Mouse (Mus musculus): ENCODE measurements at regions not wholly inside any gene's neighbourhood (a gene's known extent, or its start where the extent isn't known, plus 50 kb on each side); places are given as distances from the start of the nearest gene placed in this dataset.

DNA sequence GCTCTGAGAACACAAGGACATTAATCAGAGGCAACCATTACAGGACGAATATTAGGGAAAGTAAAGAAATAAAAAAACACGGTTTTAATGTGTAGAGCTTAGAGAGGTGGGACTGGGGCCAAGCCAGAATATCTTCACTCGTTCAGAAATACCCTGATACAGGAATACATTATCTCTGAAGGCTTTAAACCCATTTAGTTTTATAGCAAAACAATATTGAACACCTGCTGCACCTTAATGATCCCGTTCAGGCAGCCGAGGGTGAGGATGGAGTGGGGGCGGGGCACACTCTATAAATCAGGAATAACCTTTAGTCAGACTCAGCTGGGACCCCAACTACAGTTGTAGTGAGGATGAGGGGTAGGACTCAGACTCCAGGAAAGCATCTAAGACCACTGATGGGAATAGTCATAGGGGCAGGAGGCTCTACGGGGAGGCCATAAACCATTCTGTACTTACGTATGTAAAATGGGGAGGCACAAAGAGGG is 508.0 kb upstream of the Adam5 start:
- no peaks in the 10 kb centered on the region for H3K79me2 ChIP-seq (replicated peaks; ENCODE audit: control insufficient read depth, extremely low read depth, insufficient read depth, poor library complexity, severe bottlenecking)
- H3K4me3 ChIP-seq (replicated peaks in 1 of 3; ENCODE audit: low read depth in 2 of 3, low read length in 2 of 3, poor library complexity in 1 of 3), result no peak overlapping the region
- no peak overlapping the region for H3K4me2 ChIP-seq (ENCODE audit: insufficient read depth, low read depth, poor library complexity, severe bottlenecking)
- dilution Hi-C loops (cut with MboI; ENCODE audit: extremely low pct_ligation_motif_present, extremely low pct_unique_long_range_greater_than_20kb, low sequenced_read_pairs) (no loop called here), in situ Hi-C loops (cut with MboI; ENCODE audit: low pct_ligation_motif_present, low pct_unique_long_range_greater_than_20kb, low sequenced_read_pairs) (no loop called here)
- H3K36me3 ChIP-seq (replicated peaks in 1 of 2; ENCODE audit: control insufficient read depth in 1 of 2, insufficient read depth in 1 of 2, low read length in 1 of 2), result no peaks in the 10 kb centered on the region
- H3K9ac ChIP-seq (ENCODE audit: insufficient read depth, low read depth), result no peak overlapping the region
- peaks cover 0 to 26% of the 10 kb centered on the region in 2 experiments; a peak in 2 of 4 replicates for H3K4me1 ChIP-seq (ENCODE audit: control insufficient read depth in 1 of 2, insufficient read depth in 2 of 2)
- no peaks in the 10 kb centered on the region for H3K27me3 ChIP-seq (replicated peaks)
- DNase-seq (ENCODE audit: extremely low read depth), result no peak
- no peak for TF ChIP-seq MAFK (IDR thresholded peaks at IDR 0.05; ENCODE audit: insufficient replicate concordance, low read length)
- TF ChIP-seq SIN3A (IDR thresholded peaks at IDR 0.05; ENCODE audit: low read length), result no peak
- no peak for TF ChIP-seq CHD1 (IDR thresholded peaks at IDR 0.05; ENCODE audit: low read depth, low read length)
- TF ChIP-seq ZNF384 (IDR thresholded peaks at IDR 0.05; ENCODE audit: low read depth, low read length), result no peak
- TF ChIP-seq BHLHE40 (IDR thresholded peaks at IDR 0.05; ENCODE audit: low read depth, low read length), result no peak
- no peak for TF ChIP-seq MAX (IDR thresholded peaks at IDR 0.05; ENCODE audit: low read length)
- no peak for TF ChIP-seq IRF4 (IDR thresholded peaks at IDR 0.05; ENCODE audit: low read depth, low read length)
- peaks cover 2% of the 10 kb centered on the region for H3K9me3 ChIP-seq (replicated peaks; ENCODE audit: low read length)
- no peak overlapping the region for H3K27ac ChIP-seq (ENCODE audit: insufficient read depth, low read depth)

DNA sequence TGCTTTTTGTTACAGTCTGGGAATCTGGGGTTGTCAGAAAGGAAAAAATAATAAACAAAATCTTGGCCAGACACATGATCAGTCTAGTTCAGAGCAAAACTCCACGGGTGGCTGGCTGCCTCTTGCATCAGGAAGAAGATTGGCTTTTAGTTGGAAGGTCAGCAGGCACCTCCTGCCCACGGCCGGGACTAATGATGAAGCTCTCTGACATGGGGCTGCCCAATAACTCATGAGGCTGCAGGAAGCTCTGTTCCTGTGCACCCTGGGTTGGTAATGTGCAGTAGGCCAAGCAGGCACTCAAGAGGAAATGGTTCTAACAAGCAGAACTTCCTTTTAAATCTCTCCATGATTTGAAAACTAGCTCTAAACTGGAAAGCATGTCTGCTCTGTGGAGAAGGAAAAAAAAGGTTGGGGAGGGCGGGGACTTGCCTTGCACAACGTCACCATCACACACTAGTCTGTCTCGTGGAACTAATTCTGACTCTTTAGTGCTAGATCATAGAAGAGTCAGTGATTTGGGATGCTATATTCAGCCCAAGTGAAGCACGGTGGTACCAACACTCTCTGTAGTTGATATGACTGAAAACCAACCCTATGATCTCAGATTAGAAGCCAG is 507.1 kb upstream of the Adam5 start:
- Histone ChIP-seq H3K79me2 (replicated peaks; ENCODE audit: control insufficient read depth, extremely low read depth, insufficient read depth, poor library complexity, severe bottlenecking) (no peaks in the 10 kb centered on the region), H3K27ac (ENCODE audit: insufficient read depth, low read depth) (no peak overlapping the region), H3K4me2 (ENCODE audit: insufficient read depth, low read depth, poor library complexity, severe bottlenecking) (no peak overlapping the region), H3K4me1 (ENCODE audit: control insufficient read depth in 1 of 2, insufficient read depth in 2 of 2) (peaks cover 0 to 26% of the 10 kb centered on the region in 2 experiments; a peak in 2 of 4 replicates), H3K9ac (ENCODE audit: insufficient read depth, low read depth) (no peak overlapping the region), H3K4me3 (replicated peaks in 1 of 3; ENCODE audit: low read depth in 2 of 3, low read length in 2 of 3, poor library complexity in 1 of 3) (no peak overlapping the region), H3K27me3 (replicated peaks) (no peaks in the 10 kb centered on the region), H3K9me3 (replicated peaks; ENCODE audit: low read length) (no peaks in the 10 kb centered on the region), H3K36me3 (replicated peaks in 1 of 2; ENCODE audit: control insufficient read depth in 1 of 2, insufficient read depth in 1 of 2, low read length in 1 of 2) (no peaks in the 10 kb centered on the region)
- dilution Hi-C loops (cut with MboI; ENCODE audit: extremely low pct_ligation_motif_present, extremely low pct_unique_long_range_greater_than_20kb, low sequenced_read_pairs) (no loop called here), in situ Hi-C loops (cut with MboI; ENCODE audit: low pct_ligation_motif_present, low pct_unique_long_range_greater_than_20kb, low sequenced_read_pairs) (no loop called here)
- TF ChIP-seq GABPA (IDR thresholded peaks at IDR 0.05; ENCODE audit: insufficient replicate concordance, low read depth, low read length) (no peak), MYC (IDR thresholded peaks at IDR 0.05; ENCODE audit: low read depth, low read length) (no peak), PAX5 (IDR thresholded peaks at IDR 0.05; ENCODE audit: low read length) (no peak), IRF4 (IDR thresholded peaks at IDR 0.05; ENCODE audit: low read depth, low read length) (no peak), RAD21 (IDR thresholded peaks at IDR 0.05; ENCODE audit: low read depth, low read length) (no peak), SMC3 (IDR thresholded peaks at IDR 0.05; ENCODE audit: low read depth, low read length) (no peak), MAZ (IDR thresholded peaks at IDR 0.05; ENCODE audit: low read depth, low read length) (no peak), MXI1 (IDR thresholded peaks at IDR 0.05; ENCODE audit: low read depth, low read length) (no peak), TBP (conservative IDR thresholded peaks at IDR 0.05; ENCODE audit: low read depth, low read length) (no peak)
- no peak for DNase-seq (ENCODE audit: extremely low read depth)
